Mouse (Mus musculus): Measurements from ENCODE around the gene Thra. TPM values are rescaled to one million over a fixed set of nuclear protein-coding genes. Genes with fewer than 3 reads are reported as not detected.

Gene Thra
- polyA plus RNA-seq, 1 experiment from 2014 or later = 32.4 TPM

GRCm38 (mm10) chr11:98750351-98751201 is 10.1 kb downstream of the Thra start:
- H3K9ac ChIP-seq (ENCODE audit: low read depth, low read length) = peak overlapping the region; percentile 47
- peak overlapping the region; percentile 16 for H3K4me3 ChIP-seq (ENCODE audit: low read depth, low read length)
- peaks cover 55% of the 10 kb centered on the region for H3K4me1 ChIP-seq (replicated peaks; ENCODE audit: control insufficient read depth, insufficient read depth, low read length)
- no peaks in the 10 kb centered on the region for H3K9me3 ChIP-seq (ENCODE audit: control insufficient read depth)
- H3K27ac ChIP-seq (ENCODE audit: low read depth, low read length) = peak overlapping the region; percentile 94
- H3K4me2 ChIP-seq (replicated peaks; ENCODE audit: low read depth) = peak overlapping the region; percentile 58
- peak; percentile 2; the same call in 1 of the 2 replicates for ATAC-seq
- WGBS = 19% methylated on average over 17 of the region's 17 CpGs
- no peaks in the 10 kb centered on the region for H3K27me3 ChIP-seq (replicated peaks; ENCODE audit: control insufficient read depth, insufficient read depth, low read length)
- TF ChIP-seq CTCF (IDR thresholded peaks at IDR 0.05; ENCODE audit: low read depth) = no peak; the same call in 1 of the 2 replicates
- H3K36me3 ChIP-seq (ENCODE audit: control insufficient read depth, insufficient read depth) = peaks cover 6% of the 10 kb centered on the region; the same call in 1 of the 2 replicates

DNA sequence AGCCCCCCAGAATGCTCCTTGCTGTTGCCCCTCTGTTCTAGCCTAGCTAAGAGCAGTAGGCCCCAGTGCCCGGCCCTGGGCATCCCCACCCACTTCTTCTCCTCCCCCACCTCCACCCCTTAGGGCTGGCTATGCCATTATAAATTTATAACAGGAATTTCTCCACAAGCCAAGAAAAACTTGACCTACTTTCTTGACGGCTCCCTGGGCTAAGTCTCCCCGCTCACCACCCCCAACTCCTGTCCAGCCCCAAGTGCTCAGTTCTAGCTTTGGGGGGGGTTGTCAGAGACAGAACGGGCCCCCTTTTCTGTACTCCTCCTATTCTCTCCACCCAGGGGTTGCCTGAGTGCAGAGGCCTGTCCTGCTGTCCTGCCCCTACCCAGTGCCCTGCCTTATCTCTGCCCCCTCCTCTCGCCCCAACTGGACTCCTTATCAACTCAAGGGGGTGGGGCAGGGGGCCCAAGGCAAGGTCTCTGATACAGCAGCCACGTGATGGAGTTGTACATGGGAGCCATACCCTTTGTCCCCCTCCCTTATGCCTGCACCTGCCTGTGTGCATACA is 10.9 kb downstream of the Thra start:
- no peaks in the 10 kb centered on the region for H3K9me3 ChIP-seq (ENCODE audit: control insufficient read depth)
- H3K9ac ChIP-seq (ENCODE audit: low read depth, low read length) = peak overlapping the region; percentile 47; the same call in 1 of the 2 replicates
- peaks cover 13% of the 10 kb centered on the region for H3K36me3 ChIP-seq (ENCODE audit: control insufficient read depth, insufficient read depth)
- TF ChIP-seq CTCF (IDR thresholded peaks at IDR 0.05; ENCODE audit: low read depth) = no peak
- peak overlapping the region; percentile 58 for H3K4me2 ChIP-seq (replicated peaks; ENCODE audit: low read depth)
- peak overlapping the region; percentile 94 for H3K27ac ChIP-seq (ENCODE audit: low read depth, low read length)
- no peaks in the 10 kb centered on the region for H3K27me3 ChIP-seq (replicated peaks; ENCODE audit: control insufficient read depth, insufficient read depth, low read length)
- WGBS = 7% methylated on average over 6 of the region's 6 CpGs
- H3K4me3 ChIP-seq (ENCODE audit: low read depth, low read length) = peak overlapping the region; percentile 16; the same call in 1 of the 2 replicates
- H3K4me1 ChIP-seq (replicated peaks; ENCODE audit: control insufficient read depth, insufficient read depth, low read length) = peaks cover 55% of the 10 kb centered on the region
- peak; percentile 74 for ATAC-seq

DNA sequence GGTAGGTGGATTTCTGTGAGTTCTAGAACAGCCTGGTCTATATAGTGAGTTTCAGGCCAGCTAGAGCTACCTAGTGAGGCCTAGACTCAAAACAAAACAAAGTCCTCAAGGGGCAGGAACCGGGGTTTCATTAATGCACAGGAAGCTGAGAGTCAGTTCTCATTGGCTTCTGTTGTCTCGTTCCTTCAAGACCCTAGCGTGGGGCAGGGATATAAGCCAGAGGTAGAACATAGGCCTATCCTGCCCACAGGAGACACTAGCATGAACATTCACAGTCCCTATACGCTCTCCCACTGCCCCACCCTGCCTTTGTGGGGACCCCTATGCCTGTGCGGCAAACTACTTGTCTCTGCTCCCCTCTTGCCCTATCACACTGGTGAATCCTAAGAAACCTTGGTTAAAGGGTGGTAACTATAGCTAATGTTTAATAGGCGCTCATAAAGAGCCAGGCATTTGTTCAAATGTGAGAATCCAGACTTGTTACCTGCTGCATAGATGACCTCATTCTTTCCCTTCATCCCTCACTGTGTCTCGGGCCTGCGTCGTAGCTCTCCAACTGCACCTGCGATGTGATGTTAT is 12.2 kb downstream of the Thra start:
- H3K27me3 ChIP-seq (replicated peaks; ENCODE audit: control insufficient read depth, insufficient read depth, low read length) = no peaks in the 10 kb centered on the region
- no peaks in the 10 kb centered on the region for H3K9me3 ChIP-seq (ENCODE audit: control insufficient read depth)
- no peak overlapping the region for H3K9ac ChIP-seq (ENCODE audit: low read depth, low read length)
- H3K27ac ChIP-seq (ENCODE audit: low read depth, low read length) = peak overlapping the region; percentile 94
- peak overlapping the region; percentile 58 for H3K4me2 ChIP-seq (replicated peaks; ENCODE audit: low read depth)
- peaks cover 49% of the 10 kb centered on the region for H3K4me1 ChIP-seq (replicated peaks; ENCODE audit: control insufficient read depth, insufficient read depth, low read length)
- 33% methylated on average over 10 of the region's 10 CpGs for WGBS
- no peak for ATAC-seq
- no peak overlapping the region for H3K4me3 ChIP-seq (ENCODE audit: low read depth, low read length)
- TF ChIP-seq CTCF (IDR thresholded peaks at IDR 0.05; ENCODE audit: low read depth) = no peak
- H3K36me3 ChIP-seq (ENCODE audit: control insufficient read depth, insufficient read depth) = peaks cover 27% of the 10 kb centered on the region

GRCm38 (mm10) chr11:98753264-98753663 is 12.8 kb downstream of the Thra start:
- Histone ChIP-seq H3K9me3 (ENCODE audit: control insufficient read depth) (no peaks in the 10 kb centered on the region), H3K36me3 (ENCODE audit: control insufficient read depth, insufficient read depth) (peaks cover 30% of the 10 kb centered on the region), H3K4me2 (replicated peaks; ENCODE audit: low read depth) (0 out of 2 replicates have a peak overlapping the region, but pooled peaks have one; percentile 44), H3K27ac (ENCODE audit: low read depth, low read length) (peak overlapping the region; percentile 94), H3K9ac (ENCODE audit: low read depth, low read length) (peak overlapping the region; percentile 17; the same call in 1 of the 2 replicates), H3K4me3 (ENCODE audit: low read depth, low read length) (no peak overlapping the region), H3K4me1 (replicated peaks; ENCODE audit: control insufficient read depth, insufficient read depth, low read length) (peaks cover 43% of the 10 kb centered on the region), H3K27me3 (replicated peaks; ENCODE audit: control insufficient read depth, insufficient read depth, low read length) (no peaks in the 10 kb centered on the region)
- no peak for TF ChIP-seq CTCF (IDR thresholded peaks at IDR 0.05; ENCODE audit: low read depth)
- ATAC-seq = no peak
- WGBS = 78% methylated on average over 5 of the region's 5 CpGs

- no peaks in the 10 kb centered on the region for H3K9me3 ChIP-seq (ENCODE audit: control insufficient read depth)
- 30% methylated on average over 9 of the region's 9 CpGs for WGBS
- TF ChIP-seq CTCF (IDR thresholded peaks at IDR 0.05; ENCODE audit: low read depth) = no peak
- no peak overlapping the region for H3K4me3 ChIP-seq (ENCODE audit: low read depth, low read length)
- peak overlapping the region; percentile 23; the same call in 1 of the 2 replicates for H3K9ac ChIP-seq (ENCODE audit: low read depth, low read length)
- no peaks in the 10 kb centered on the region for H3K27me3 ChIP-seq (replicated peaks; ENCODE audit: control insufficient read depth, insufficient read depth, low read length)
- peak overlapping the region; percentile 94 for H3K27ac ChIP-seq (ENCODE audit: low read depth, low read length)
- peaks cover 36% of the 10 kb centered on the region for H3K36me3 ChIP-seq (ENCODE audit: control insufficient read depth, insufficient read depth)
- peaks cover 36% of the 10 kb centered on the region for H3K4me1 ChIP-seq (replicated peaks; ENCODE audit: control insufficient read depth, insufficient read depth, low read length)
- ATAC-seq = 0 out of 2 replicates have a peak, but pooled peaks have one; percentile 13
- H3K4me2 ChIP-seq (replicated peaks; ENCODE audit: low read depth) = peak overlapping the region; percentile 44
Observed at GRCm38 (mm10) chr11:98754151-98754620, 13.7 kb downstream of the Thra start.
